Mouse (Mus musculus): ENCODE data around the gene Gm11639.

DNA sequence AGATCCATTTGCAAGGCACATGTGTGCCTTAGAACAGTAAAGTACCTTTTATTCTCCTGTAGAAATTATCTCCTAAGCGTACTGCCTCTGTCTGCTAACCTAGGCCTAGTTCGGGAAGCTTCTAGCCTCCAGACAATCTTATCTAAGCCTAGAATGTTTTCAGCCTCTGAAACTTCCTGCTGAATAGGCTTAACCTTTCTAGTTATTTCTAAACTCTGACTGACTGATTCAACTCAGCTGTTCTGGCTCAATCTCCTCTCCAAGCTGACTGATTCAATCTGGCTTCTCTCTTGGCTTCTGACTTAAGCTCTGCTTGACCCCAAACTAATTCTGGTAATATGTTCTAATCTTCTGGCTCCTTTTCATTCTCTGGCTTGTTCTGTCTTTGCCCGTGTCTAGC, 463.8 kb downstream of the Gm11639 start:
- TF ChIP-seq CTCF (conservative IDR thresholded peaks at IDR 0.05; ENCODE audit: low read length) (no peak), POU5F1 (IDR thresholded peaks at IDR 0.05; ENCODE audit: borderline replicate concordance, low read length) (no peak), NANOG (IDR thresholded peaks at IDR 0.05; ENCODE audit: borderline replicate concordance, low read length) (no peak)
